Mouse (Mus musculus): ENCODE data around the gene Trim17. TPM values are rescaled to one million over a fixed set of nuclear protein-coding genes. Genes with fewer than 3 reads are reported as not detected.

Trim17 gene
- total RNA-seq, 2 experiments from 2014 or later: 0.10 to 0.17 TPM

GRCm38 (mm10) chr11:58985299-58985917, 30.9 kb downstream of the Trim17 start:
- intact Hi-C loops (cut with DNase I): no loop called here
- no peak for DNase-seq (ENCODE audit: low spot score)

GRCm38 (mm10) chr11:58989166-58989565, 34.7 kb downstream of the Trim17 start:
- intact Hi-C loops (cut with DNase I): no loop called here
- DNase-seq (ENCODE audit: low spot score): no peak

- intact Hi-C loops (cut with DNase I): no loop called here
- no peak for DNase-seq (ENCODE audit: low spot score)
Observed at GRCm38 (mm10) chr11:58990141-58990540, 35.7 kb downstream of the Trim17 start.

GRCm38 (mm10) chr11:58990794-58991193, 36.3 kb downstream of the Trim17 start:
- DNase-seq (ENCODE audit: low spot score): no peak
- intact Hi-C loops (cut with DNase I): no loop called here

- no peak for DNase-seq (ENCODE audit: low spot score)
- intact Hi-C loops (cut with DNase I): no loop called here
Observed at GRCm38 (mm10) chr11:58991911-58992310, 37.4 kb downstream of the Trim17 start.

GRCm38 (mm10) chr11:58993091-58993670, 38.7 kb downstream of the Trim17 start:
- intact Hi-C loops (cut with DNase I): no loop called here
- DNase-seq (ENCODE audit: low spot score): no peak

GRCm38 (mm10) chr11:58994337-58994826, 39.9 kb downstream of the Trim17 start:
- intact Hi-C loops (cut with DNase I): no loop called here
- no peak for DNase-seq (ENCODE audit: low spot score)

GRCm38 (mm10) chr11:58995061-58995806, 40.7 kb downstream of the Trim17 start:
- intact Hi-C loops (cut with DNase I): no loop called here
- DNase-seq (ENCODE audit: low spot score): no peak

GRCm38 (mm10) chr11:58995807-58996370, 41.4 kb downstream of the Trim17 start:
- no peak for DNase-seq (ENCODE audit: low spot score)

GRCm38 (mm10) chr11:58997541-58997940, 43.1 kb downstream of the Trim17 start:
- intact Hi-C loops (cut with DNase I): no loop called here
- DNase-seq (ENCODE audit: low spot score): no peak

More at GRCm38 (mm10) chr11:58995807-58996370, 41.4 kb downstream of the Trim17 start:
- intact Hi-C loops (cut with DNase I): no loop called here

GRCm38 (mm10) chr11:58999158-58999557, 44.7 kb downstream of the Trim17 start:
- intact Hi-C loops (cut with DNase I): no loop called here
- DNase-seq (ENCODE audit: low spot score): peak; percentile 66

- DNase-seq (ENCODE audit: low spot score): no peak
- intact Hi-C loops (cut with DNase I): no loop called here
Observed at GRCm38 (mm10) chr11:58999830-59000229, 45.3 kb downstream of the Trim17 start.

- no peak for DNase-seq (ENCODE audit: low spot score)
- intact Hi-C loops (cut with DNase I): no loop called here
Observed at GRCm38 (mm10) chr11:59000635-59001034, 46.1 kb downstream of the Trim17 start.

- no peak for DNase-seq (ENCODE audit: low spot score)
- intact Hi-C loops (cut with DNase I): no loop called here
Observed at GRCm38 (mm10) chr11:59002327-59003079, 48.0 kb downstream of the Trim17 start.

GRCm38 (mm10) chr11:59015052-59015451, 60.6 kb downstream of the Trim17 start:
- no peak for DNase-seq (ENCODE audit: low spot score)
- intact Hi-C loops (cut with DNase I): no loop called here

Small RNAs within 50 kb of the gene (microRNA-seq; reads per million reads assigned to microRNA genes)
- gene Gm44313: not detected

Other genes starting within 250 kb of the Trim17 start
- not detected for gene Olfr318, start 230.7 kb upstream of the Trim17 start, total RNA-seq (2021)
- gene Olfr317, start 215.5 kb upstream of the Trim17 start, total RNA-seq (2021): not detected
- gene Olfr316, start 202.0 kb upstream of the Trim17 start, total RNA-seq (2021): not detected
- gene Olfr315, start 181.5 kb upstream of the Trim17 start, total RNA-seq (2021): not detected
- gene Olfr314, start 171.7 kb upstream of the Trim17 start, total RNA-seq (2021): not detected
- not detected for gene Fam183b, start 152.7 kb upstream of the Trim17 start, total RNA-seq (2021)
- gene Olfr313, start 139.7 kb upstream of the Trim17 start, total RNA-seq (2021): not detected
- not detected for gene Olfr312, start 125.4 kb upstream of the Trim17 start, total RNA-seq (2021)
- not detected for gene Olfr311, start 115.4 kb upstream of the Trim17 start, total RNA-seq (2021)
- gene Gm12258, start 107.5 kb upstream of the Trim17 start, total RNA-seq (2021): 1 to 10 TPM; 2.1 to 2.3 TPM
- 1 to 10 TPM; 1.4 to 2.3 TPM for gene 2810021J22Rik, start 87.5 kb upstream of the Trim17 start, total RNA-seq (2021)
- 1 to 10 TPM; 3.4 to 4.1 TPM for gene Zfp39, start 50.5 kb upstream of the Trim17 start, total RNA-seq (2021)
- gene Btnl10, start 36.8 kb upstream of the Trim17 start, total RNA-seq (2021): not detected
- gene Rnf187, start 15.8 kb upstream of the Trim17 start, total RNA-seq (2021): 100 to 1,000 TPM; 163 to 167 TPM
- 1 to 10 TPM; 1.8 to 2.3 TPM for gene Hist3h2ba, start 5.8 kb upstream of the Trim17 start, total RNA-seq (2021)
- gene Hist3h2a, start within 50 bp of the Trim17 start, total RNA-seq (2021): 10 to 100 TPM; 17.1 to 21.3 TPM
- 10 to 100 TPM; 14.8 to 15.5 TPM for gene Trim11, start 23.4 kb downstream of the Trim17 start, total RNA-seq (2021)
- 100 to 1,000 TPM; 626 to 647 TPM for gene Obscn, start 181.7 kb downstream of the Trim17 start, total RNA-seq (2021)
- gene Iba57, start 209.1 kb downstream of the Trim17 start, total RNA-seq (2021): 10 to 100 TPM; 15.1 to 16.1 TPM
- gene Gjc2, start 228.5 kb downstream of the Trim17 start, total RNA-seq (2021): 1 to 10 TPM in 1 of 2 experiments, under 1 TPM in 1; 0.98 to 1.5 TPM
- gene Guk1, start 237.5 kb downstream of the Trim17 start, total RNA-seq (2021): 10 to 100 TPM; 85.4 to 92.6 TPM
- gene Mrpl55, start 247.8 kb downstream of the Trim17 start, total RNA-seq (2021): 100 to 1,000 TPM; 118 to 122 TPM